Mouse (Mus musculus): ENCODE data around the gene Gapdhs. TPM values are rescaled to one million over a fixed set of nuclear protein-coding genes. Genes with fewer than 3 reads are reported as not detected.

Gene Gapdhs
- polyA plus RNA-seq, 2 experiments, result not detected

DNA sequence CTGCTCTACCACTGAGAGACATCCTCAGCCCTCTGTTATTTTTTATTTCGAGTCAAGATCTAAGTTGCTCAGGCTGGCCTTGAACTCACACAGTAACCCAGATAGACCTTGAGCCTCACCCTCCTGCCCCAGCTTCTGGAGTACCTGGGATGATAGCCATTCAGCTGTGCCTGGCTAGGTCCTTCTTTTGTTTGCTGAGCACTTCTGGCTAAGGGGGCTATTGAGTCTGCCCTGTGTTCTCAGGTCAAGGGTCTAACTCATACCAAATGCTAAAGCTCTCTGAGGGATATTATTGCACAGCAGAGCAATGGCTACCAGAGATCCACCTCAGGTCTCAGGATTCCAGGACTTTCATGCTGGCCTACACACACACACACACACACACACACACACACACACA, 41.7 kb upstream of the Gapdhs start:
- Histone ChIP-seq H3K9me3 (ENCODE audit: control insufficient read depth, low read length) (no peaks in the 10 kb centered on the region), H3K4me3 (replicated peaks; ENCODE audit: low read length) (no peak overlapping the region), H3K4me1 (ENCODE audit: control insufficient read depth, insufficient read depth, low read length) (no peaks in the 10 kb centered on the region), H3K27ac (replicated peaks; ENCODE audit: low read depth, low read length) (no peak overlapping the region), H3K4me2 (replicated peaks; ENCODE audit: low read depth, low read length, severe bottlenecking) (no peak overlapping the region), H3K27me3 (ENCODE audit: control insufficient read depth, insufficient read depth, low read length) (no peaks in the 10 kb centered on the region), H3K36me3 (ENCODE audit: control insufficient read depth, insufficient read depth, low read length) (no peaks in the 10 kb centered on the region), H3K9ac (ENCODE audit: low read depth, low read length, severe bottlenecking) (no peak overlapping the region)
- ATAC-seq (ENCODE audit: low FRiP score, low read depth), result no peak
- no peak for DNase-seq (ENCODE audit: low spot score)
- WGBS, result 86% methylated on average over 1 of the region's 1 CpGs
- TF ChIP-seq POLR2A (IDR thresholded peaks at IDR 0.05; ENCODE audit: borderline replicate concordance, extremely low read depth, insufficient read depth, insufficient read length), result no peak

DNA sequence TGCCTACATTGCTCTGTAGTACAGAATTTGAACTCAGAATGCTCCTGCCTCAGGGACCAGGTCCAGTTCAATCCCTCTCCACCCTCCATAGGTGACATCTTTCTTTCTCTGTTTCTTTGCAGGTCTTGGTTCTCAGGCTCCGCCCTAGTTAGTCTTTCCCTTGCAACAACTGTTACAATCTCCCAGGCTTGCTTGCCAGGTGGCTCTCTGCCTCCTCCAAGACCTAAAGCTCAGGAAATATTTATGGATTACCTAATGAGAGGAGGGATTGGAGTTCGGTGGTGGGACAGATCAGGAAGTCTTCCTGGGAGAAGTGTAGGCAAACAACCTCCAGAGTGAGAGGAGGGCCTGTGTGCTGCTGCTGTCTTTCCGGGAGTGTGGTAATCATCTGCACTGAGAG, 39.2 kb upstream of the Gapdhs start:
- ATAC-seq (ENCODE audit: low FRiP score, low read depth), result no peak
- no peaks in the 10 kb centered on the region for H3K4me1 ChIP-seq (ENCODE audit: control insufficient read depth, insufficient read depth, low read length)
- WGBS, result 71% methylated on average over 3 of the region's 3 CpGs
- TF ChIP-seq POLR2A (IDR thresholded peaks at IDR 0.05; ENCODE audit: borderline replicate concordance, extremely low read depth, insufficient read depth, insufficient read length), result no peak
- H3K4me2 ChIP-seq (replicated peaks; ENCODE audit: low read depth, low read length, severe bottlenecking), result no peak overlapping the region
- no peak for DNase-seq (ENCODE audit: low spot score)
- no peak overlapping the region for H3K9ac ChIP-seq (ENCODE audit: low read depth, low read length, severe bottlenecking)
- no peaks in the 10 kb centered on the region for H3K27me3 ChIP-seq (ENCODE audit: control insufficient read depth, insufficient read depth, low read length)
- no peak overlapping the region for H3K4me3 ChIP-seq (replicated peaks; ENCODE audit: low read length)
- H3K36me3 ChIP-seq (ENCODE audit: control insufficient read depth, insufficient read depth, low read length), result no peaks in the 10 kb centered on the region
- no peaks in the 10 kb centered on the region for H3K9me3 ChIP-seq (ENCODE audit: control insufficient read depth, low read length)
- H3K27ac ChIP-seq (replicated peaks; ENCODE audit: low read depth, low read length), result no peak overlapping the region

DNA sequence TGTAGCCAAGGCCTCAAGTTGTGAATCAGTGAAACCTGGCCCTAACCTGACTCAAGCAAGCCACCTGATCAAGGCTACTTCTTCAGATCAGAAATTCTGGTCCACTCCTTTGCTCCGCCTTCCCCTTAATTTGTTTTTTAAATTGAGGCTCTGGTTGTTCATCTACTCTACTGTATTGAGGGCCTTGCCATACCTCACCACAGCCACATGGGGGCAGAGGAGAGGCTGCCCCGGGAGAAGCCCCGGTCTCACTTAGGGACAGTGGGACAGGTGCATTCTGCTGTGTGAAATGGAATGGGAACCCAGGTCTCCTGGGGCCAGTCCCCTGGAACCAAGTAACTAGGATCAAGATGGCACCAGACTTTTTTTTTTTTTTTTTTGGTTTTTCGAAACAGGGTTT, 38.3 kb upstream of the Gapdhs start:
- ATAC-seq (ENCODE audit: low FRiP score, low read depth), result no peak
- H3K4me3 ChIP-seq (replicated peaks; ENCODE audit: low read length), result no peak overlapping the region
- 76% methylated on average over 4 of the region's 4 CpGs for whole genome bisulfite sequencing
- H3K9me3 ChIP-seq (ENCODE audit: control insufficient read depth, low read length), result no peaks in the 10 kb centered on the region
- H3K9ac ChIP-seq (ENCODE audit: low read depth, low read length, severe bottlenecking), result no peak overlapping the region
- no peaks in the 10 kb centered on the region for H3K4me1 ChIP-seq (ENCODE audit: control insufficient read depth, insufficient read depth, low read length)
- no peak overlapping the region for H3K27ac ChIP-seq (replicated peaks; ENCODE audit: low read depth, low read length)
- no peaks in the 10 kb centered on the region for H3K27me3 ChIP-seq (ENCODE audit: control insufficient read depth, insufficient read depth, low read length)
- no peak for DNase-seq (ENCODE audit: low spot score)
- H3K4me2 ChIP-seq (replicated peaks; ENCODE audit: low read depth, low read length, severe bottlenecking), result no peak overlapping the region
- H3K36me3 ChIP-seq (ENCODE audit: control insufficient read depth, insufficient read depth, low read length), result no peaks in the 10 kb centered on the region
- no peak for TF ChIP-seq POLR2A (IDR thresholded peaks at IDR 0.05; ENCODE audit: borderline replicate concordance, extremely low read depth, insufficient read depth, insufficient read length)

- TF ChIP-seq POLR2A (IDR thresholded peaks at IDR 0.05; ENCODE audit: borderline replicate concordance, extremely low read depth, insufficient read depth, insufficient read length), result no peak
- Histone ChIP-seq H3K27ac (replicated peaks; ENCODE audit: low read depth, low read length) (no peak overlapping the region), H3K36me3 (ENCODE audit: control insufficient read depth, insufficient read depth, low read length) (no peaks in the 10 kb centered on the region), H3K4me3 (replicated peaks; ENCODE audit: low read length) (no peak overlapping the region), H3K9ac (ENCODE audit: low read depth, low read length, severe bottlenecking) (no peak overlapping the region), H3K4me1 (ENCODE audit: control insufficient read depth, insufficient read depth, low read length) (no peaks in the 10 kb centered on the region), H3K4me2 (replicated peaks; ENCODE audit: low read depth, low read length, severe bottlenecking) (no peak overlapping the region), H3K9me3 (ENCODE audit: control insufficient read depth, low read length) (no peaks in the 10 kb centered on the region), H3K27me3 (ENCODE audit: control insufficient read depth, insufficient read depth, low read length) (no peaks in the 10 kb centered on the region)
- DNase-seq (ENCODE audit: low spot score) (no peak), ATAC-seq (ENCODE audit: low FRiP score, low read depth) (no peak)
- 89% methylated on average over 1 of the region's 1 CpGs for WGBS
These were observed 34.4 kb upstream of the Gapdhs start for GRCm38 (mm10) chr7:30777911-30778310.

DNA sequence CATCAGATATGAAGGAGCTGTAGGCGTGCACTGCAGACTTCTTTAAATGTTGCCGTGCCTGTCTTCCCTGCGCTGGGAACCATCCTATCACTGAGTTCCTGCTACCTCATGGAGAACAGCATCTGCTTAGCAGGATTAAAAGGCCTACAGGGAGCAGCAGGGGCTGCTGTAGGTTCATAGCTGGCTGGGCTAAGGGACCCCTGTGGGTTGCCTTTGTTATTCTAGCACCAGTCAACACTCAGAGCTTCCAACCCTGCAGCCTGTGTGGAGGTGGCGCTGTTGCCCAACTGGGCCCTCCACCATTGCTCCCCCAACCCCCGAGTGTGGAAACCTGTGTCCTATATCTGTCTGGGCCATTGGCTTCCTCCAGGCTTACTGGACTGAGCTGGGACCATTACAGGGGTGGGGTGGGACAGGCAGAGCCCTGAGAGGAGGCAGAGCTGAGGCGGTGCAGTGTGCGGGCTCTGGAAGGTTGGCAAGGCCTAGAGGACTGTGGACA, 33.6 kb upstream of the Gapdhs start:
- H3K9me3 ChIP-seq (ENCODE audit: control insufficient read depth, low read length), result no peaks in the 10 kb centered on the region
- H3K36me3 ChIP-seq (ENCODE audit: control insufficient read depth, insufficient read depth, low read length), result no peaks in the 10 kb centered on the region
- no peak for DNase-seq (ENCODE audit: low spot score)
- H3K4me1 ChIP-seq (ENCODE audit: control insufficient read depth, insufficient read depth, low read length), result no peaks in the 10 kb centered on the region
- TF ChIP-seq POLR2A (IDR thresholded peaks at IDR 0.05; ENCODE audit: borderline replicate concordance, extremely low read depth, insufficient read depth, insufficient read length), result no peak
- no peak overlapping the region for H3K9ac ChIP-seq (ENCODE audit: low read depth, low read length, severe bottlenecking)
- H3K4me3 ChIP-seq (replicated peaks; ENCODE audit: low read length), result no peak overlapping the region
- no peaks in the 10 kb centered on the region for H3K27me3 ChIP-seq (ENCODE audit: control insufficient read depth, insufficient read depth, low read length)
- ATAC-seq (ENCODE audit: low FRiP score, low read depth), result no peak
- H3K4me2 ChIP-seq (replicated peaks; ENCODE audit: low read depth, low read length, severe bottlenecking), result no peak overlapping the region
- H3K27ac ChIP-seq (replicated peaks; ENCODE audit: low read depth, low read length), result no peak overlapping the region
- 52% methylated on average over 7 of the region's 7 CpGs for WGBS

DNA sequence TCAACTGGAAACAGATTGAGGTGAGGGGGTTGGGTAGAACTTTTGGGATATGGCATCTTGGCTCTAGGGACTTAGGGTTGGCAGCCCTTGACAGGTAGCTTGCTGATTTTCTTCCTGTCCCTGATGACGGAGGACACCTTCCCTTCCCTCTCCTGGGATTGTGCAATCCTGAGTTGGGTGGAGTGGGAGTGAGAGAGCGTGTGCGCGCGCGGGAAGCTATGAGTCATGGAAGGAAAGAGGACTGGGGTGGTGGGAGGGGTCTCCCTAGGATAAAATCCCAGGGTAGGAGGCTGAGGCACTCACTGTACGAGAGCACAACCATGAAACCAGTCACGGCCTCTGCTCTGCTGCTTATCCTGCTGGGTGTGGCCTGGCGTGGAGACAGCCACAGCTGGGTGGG, 32.6 kb upstream of the Gapdhs start:
- H3K4me2 ChIP-seq (replicated peaks; ENCODE audit: low read depth, low read length, severe bottlenecking), result no peak overlapping the region
- no peaks in the 10 kb centered on the region for H3K9me3 ChIP-seq (ENCODE audit: control insufficient read depth, low read length)
- H3K27me3 ChIP-seq (ENCODE audit: control insufficient read depth, insufficient read depth, low read length), result no peaks in the 10 kb centered on the region
- no peak for TF ChIP-seq POLR2A (IDR thresholded peaks at IDR 0.05; ENCODE audit: borderline replicate concordance, extremely low read depth, insufficient read depth, insufficient read length)
- no peak overlapping the region for H3K27ac ChIP-seq (replicated peaks; ENCODE audit: low read depth, low read length)
- DNase-seq (ENCODE audit: low spot score) (no peak), ATAC-seq (ENCODE audit: low FRiP score, low read depth) (no peak)
- WGBS, result 88% methylated on average over 9 of the region's 9 CpGs
- H3K4me1 ChIP-seq (ENCODE audit: control insufficient read depth, insufficient read depth, low read length), result no peaks in the 10 kb centered on the region
- no peaks in the 10 kb centered on the region for H3K36me3 ChIP-seq (ENCODE audit: control insufficient read depth, insufficient read depth, low read length)
- H3K9ac ChIP-seq (ENCODE audit: low read depth, low read length, severe bottlenecking), result no peak overlapping the region
- H3K4me3 ChIP-seq (replicated peaks; ENCODE audit: low read length), result no peak overlapping the region

Data from limb, embryonic 14.5 days (tissue).